Mouse (Mus musculus): ENCODE data around the gene Xrcc4.
A peak's percentile ranks its signal among the peaks of the same experiment; 100 is the strongest.
"Not testable (repeated sequence)": the region's sequence is repeated elsewhere in the genome, so short reads cannot be mapped to it uniquely, and the experiment has no call there.

The Xrcc4 gene

GRCm38 (mm10) chr13:90088962-90089824 lies at the start of gene Xrcc4, which contains the start of gene Tmem167:
Gene Xrcc4, minus strand, starts transcription at chr13:90089608.
Gene Tmem167, plus strand, starts transcription at chr13:90089123.
- peak; percentile 96 for DNase-seq (ENCODE audit: low read depth, low spot score)

GRCm38 (mm10) chr13:90136156-90136910 lies 46.9 kb upstream of the Xrcc4 start:
- DNase-seq (ENCODE audit: low read depth, low spot score), result peak; percentile 26

- DNase-seq (ENCODE audit: low read depth, low spot score), result no peak
These were observed 22.3 kb upstream of the Xrcc4 start for GRCm38 (mm10) chr13:90111681-90112080.

GRCm38 (mm10) chr13:90108746-90109145 lies 19.3 kb upstream of the Xrcc4 start:
- not testable (repeated sequence) for DNase-seq (ENCODE audit: low read depth, low spot score)

- no peak for DNase-seq (ENCODE audit: low read depth, low spot score)
These were observed 16.7 kb upstream of the Xrcc4 start for GRCm38 (mm10) chr13:90106139-90106538.

GRCm38 (mm10) chr13:90101514-90101913 lies 12.1 kb upstream of the Xrcc4 start:
- DNase-seq (ENCODE audit: low read depth, low spot score), result no peak

- no peak for DNase-seq (ENCODE audit: low read depth, low spot score)
These were observed 396 bp upstream of the Xrcc4 start for GRCm38 (mm10) chr13:90089825-90090183.

- DNase-seq (ENCODE audit: low read depth, low spot score), result no peak
These were observed 27.5 kb downstream of the Xrcc4 start for GRCm38 (mm10) chr13:90061877-90062276.

GRCm38 (mm10) chr13:90052408-90052807 lies 37.0 kb downstream of the Xrcc4 start:
- DNase-seq (ENCODE audit: low read depth, low spot score), result no peak

GRCm38 (mm10) chr13:90051735-90052134 lies 37.7 kb downstream of the Xrcc4 start:
- DNase-seq (ENCODE audit: low read depth, low spot score), result no peak

- no peak for DNase-seq (ENCODE audit: low read depth, low spot score)
These were observed 49.8 kb downstream of the Xrcc4 start for GRCm38 (mm10) chr13:90039613-90040012.

GRCm38 (mm10) chr13:90032977-90033376 lies 56.4 kb downstream of the Xrcc4 start:
- no peak for DNase-seq (ENCODE audit: low read depth, low spot score)

GRCm38 (mm10) chr13:90032523-90032922 lies 56.9 kb downstream of the Xrcc4 start:
- DNase-seq (ENCODE audit: low read depth, low spot score), result no peak

GRCm38 (mm10) chr13:90030911-90031310 lies 58.5 kb downstream of the Xrcc4 start:
- no peak for DNase-seq (ENCODE audit: low read depth, low spot score)

- no peak for DNase-seq (ENCODE audit: low read depth, low spot score)
These were observed 76.8 kb downstream of the Xrcc4 start for GRCm38 (mm10) chr13:90012620-90013019.

GRCm38 (mm10) chr13:90012198-90012597 lies 77.2 kb downstream of the Xrcc4 start:
- no peak for DNase-seq (ENCODE audit: low read depth, low spot score)

- no peak for DNase-seq (ENCODE audit: low read depth, low spot score)
These were observed 78.3 kb downstream of the Xrcc4 start for GRCm38 (mm10) chr13:90011129-90011528.

- DNase-seq (ENCODE audit: low read depth, low spot score), result no peak
These were observed 79.6 kb downstream of the Xrcc4 start for GRCm38 (mm10) chr13:90009786-90010185.

- no peak for DNase-seq (ENCODE audit: low read depth, low spot score)
These were observed 83.8 kb downstream of the Xrcc4 start for GRCm38 (mm10) chr13:90005561-90005960.

- no peak for DNase-seq (ENCODE audit: low read depth, low spot score)
These were observed 91.9 kb downstream of the Xrcc4 start for GRCm38 (mm10) chr13:89997531-89997930.

- DNase-seq (ENCODE audit: low read depth, low spot score), result no peak
These were observed 103.3 kb downstream of the Xrcc4 start for GRCm38 (mm10) chr13:89986087-89986486.

GRCm38 (mm10) chr13:89970940-89971339 lies 118.5 kb downstream of the Xrcc4 start:
- no peak for DNase-seq (ENCODE audit: low read depth, low spot score)

- no peak for DNase-seq (ENCODE audit: low read depth, low spot score)
These were observed 120.7 kb downstream of the Xrcc4 start for GRCm38 (mm10) chr13:89968671-89969070.
